Mouse (Mus musculus) adrenal gland, postnatal 25 days (tissue): ENCODE data around the gene Sema6d. TPM values are rescaled to one million over a fixed set of nuclear protein-coding genes. Genes with fewer than 3 reads are reported as not detected.

ENCODE experiments used
- DNase-seq: peaks from one replicate; pipeline ENCODE4 v3.0.0; 2021; ENCODE audit warnings: mixed read lengths
- total RNA-seq: library from RNA; stranded (reverse); gene quantifications from 2 replicates; pipeline ENCODE4 v1.2.3, GENCODE M21; 2021

Sema6d gene
- total RNA-seq, 1 experiment from 2014 or later = 10.9 TPM

GRCm38 (mm10) chr2:124403571-124403970 is 313.8 kb downstream of the Sema6d start:
- DNase-seq = no peak

DNA sequence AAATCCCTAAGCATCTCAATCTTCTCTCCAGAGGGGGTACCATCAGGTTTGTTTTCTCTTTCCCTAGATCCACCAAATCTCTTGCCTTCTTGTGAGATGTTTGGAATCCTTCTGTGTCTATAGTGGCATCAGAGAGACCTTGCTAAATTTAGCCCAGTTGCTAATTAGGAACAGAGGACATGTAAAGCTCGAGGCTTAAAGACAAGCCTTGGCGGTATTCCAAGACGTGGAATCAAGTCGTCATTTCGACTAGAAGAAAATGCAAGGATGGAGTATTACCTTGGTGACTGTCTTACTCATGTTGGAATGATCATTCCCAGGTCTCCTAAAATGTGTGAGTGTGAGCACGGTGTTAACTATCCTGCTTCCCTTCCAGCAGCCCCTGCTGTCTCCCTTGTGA is 314.2 kb downstream of the Sema6d start:
- DNase-seq = no peak

- no peak for DNase-seq
Measured at GRCm38 (mm10) chr2:124404631-124405562, 315.1 kb downstream of the Sema6d start.

- no peak for DNase-seq
Measured at GRCm38 (mm10) chr2:124408956-124409355, 319.2 kb downstream of the Sema6d start.

GRCm38 (mm10) chr2:124416730-124417129 is 327.0 kb downstream of the Sema6d start:
- DNase-seq = no peak

DNA sequence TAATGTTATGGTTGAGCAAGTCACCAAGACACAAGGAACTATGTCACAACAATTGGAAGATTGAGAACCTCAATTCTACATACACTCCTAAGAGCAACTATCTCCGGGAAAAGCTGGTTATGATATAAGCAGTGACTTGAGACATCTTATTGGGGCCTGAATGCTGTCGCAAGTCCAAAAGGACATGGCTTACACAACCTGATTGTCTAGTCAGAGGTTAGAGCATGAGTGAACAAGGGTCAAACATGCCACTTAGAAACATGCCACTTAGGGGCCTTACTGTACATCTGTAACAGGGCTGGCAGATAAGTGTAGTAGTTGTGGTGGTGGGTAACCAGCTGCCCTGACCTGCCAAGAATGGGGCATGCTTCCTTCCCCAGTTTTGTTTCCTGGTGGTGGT is 328.6 kb downstream of the Sema6d start:
- DNase-seq = no peak

GRCm38 (mm10) chr2:124420170-124420825 is 330.5 kb downstream of the Sema6d start:
- no peak for DNase-seq

DNA sequence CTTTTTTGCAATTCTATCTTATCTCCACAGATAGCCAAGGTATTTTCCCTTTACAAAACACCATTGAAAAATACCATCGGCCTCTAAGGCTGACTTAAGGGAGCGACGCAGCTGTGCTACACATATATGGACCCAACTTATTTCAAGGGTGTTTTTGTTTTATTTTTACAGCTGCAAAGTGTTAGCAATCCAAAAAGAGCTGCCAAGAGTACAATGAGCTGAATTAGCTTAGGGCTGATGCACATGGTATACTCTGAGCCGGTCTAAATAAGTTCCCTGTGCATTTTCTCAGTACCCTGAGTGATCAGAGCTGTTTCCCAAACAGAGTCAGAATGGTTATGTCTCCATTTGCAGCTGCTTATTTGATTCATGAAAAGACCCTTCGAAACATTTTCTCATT is 340.0 kb downstream of the Sema6d start:
- no peak for DNase-seq

DNA sequence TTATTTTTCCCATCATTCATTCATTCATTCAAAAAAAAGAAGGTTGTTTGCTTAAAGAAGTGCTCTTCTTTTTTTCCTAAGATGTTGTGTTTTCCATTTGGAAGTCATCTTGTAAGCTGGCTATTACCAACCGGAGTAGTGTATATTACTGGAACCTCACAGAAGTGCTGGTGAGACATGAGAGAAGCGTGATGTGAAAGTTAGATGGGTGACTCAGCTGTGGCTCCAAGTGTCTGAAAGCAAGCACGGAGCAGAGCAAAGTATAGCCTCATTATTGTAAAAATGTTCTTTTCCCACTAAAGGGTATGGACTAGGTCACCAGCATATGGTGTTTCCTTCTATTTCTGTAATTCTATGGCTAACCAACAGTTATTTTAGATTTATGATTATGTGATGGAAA is 340.9 kb downstream of the Sema6d start:
- DNase-seq = no peak

GRCm38 (mm10) chr2:124435382-124436002 is 345.7 kb downstream of the Sema6d start:
- DNase-seq = no peak

DNA sequence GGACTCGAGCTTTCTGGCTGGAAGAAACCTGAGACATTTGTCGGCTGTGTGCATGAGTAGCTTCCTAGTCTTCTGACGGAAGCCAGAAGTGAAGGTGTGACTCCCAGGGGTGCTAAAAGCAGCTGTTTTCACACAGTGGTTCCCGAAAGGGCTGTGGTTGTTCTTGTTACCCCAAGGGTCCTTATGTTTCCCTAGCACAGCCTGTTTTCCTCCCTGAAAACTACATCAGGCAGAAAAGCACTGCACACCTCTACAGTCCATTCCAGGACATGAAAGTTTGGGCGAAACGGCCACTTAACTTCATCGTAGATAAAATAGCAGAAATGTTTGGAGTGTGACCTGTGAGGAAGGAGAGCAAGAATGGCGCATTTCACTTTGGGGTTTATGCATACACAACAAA is 346.9 kb downstream of the Sema6d start:
- DNase-seq = no peak

DNA sequence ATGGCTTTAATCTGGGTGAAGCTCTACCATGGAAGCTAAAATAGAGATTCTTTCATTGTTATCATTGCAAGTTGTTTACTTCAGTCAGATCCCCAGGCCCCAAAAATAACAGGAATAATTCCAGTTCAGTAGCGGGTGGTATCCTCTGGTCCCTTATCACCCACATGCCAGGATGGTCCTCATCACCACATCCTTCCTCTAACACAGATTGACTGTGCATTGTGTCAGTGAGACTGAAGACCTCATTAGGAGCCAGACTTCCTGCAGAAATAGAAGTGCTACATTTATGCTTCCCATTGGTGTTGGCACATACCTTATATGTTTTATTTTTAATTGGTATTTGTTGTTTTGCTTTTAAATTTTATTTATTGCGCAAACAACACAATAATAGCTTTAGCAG is 354.4 kb downstream of the Sema6d start:
- DNase-seq = no peak

- DNase-seq = no peak
Measured at GRCm38 (mm10) chr2:124455881-124456280, 366.1 kb downstream of the Sema6d start.

GRCm38 (mm10) chr2:124456999-124457398 is 367.2 kb downstream of the Sema6d start:
- no peak for DNase-seq

DNA sequence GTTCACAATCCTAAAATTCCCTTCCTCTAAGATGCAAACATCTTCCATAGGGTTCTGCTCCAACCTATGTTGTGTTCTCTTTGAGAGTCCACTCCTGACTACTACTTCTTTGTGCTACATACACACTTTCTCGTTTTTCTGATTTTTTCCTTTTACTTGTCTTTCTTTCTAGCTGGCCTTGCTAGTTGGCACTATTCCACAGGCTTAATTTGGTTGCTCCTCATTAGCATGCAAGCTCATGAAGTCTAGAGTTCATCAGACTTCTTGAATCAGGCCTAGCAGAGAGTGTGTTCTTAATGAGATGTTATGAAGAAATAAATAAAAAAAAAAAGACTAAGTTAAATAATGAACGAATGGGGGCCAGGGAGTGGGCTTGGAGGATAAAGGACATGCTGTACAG is 368.3 kb downstream of the Sema6d start:
- DNase-seq = no peak

GRCm38 (mm10) chr2:124460956-124461355 is 371.2 kb downstream of the Sema6d start:
- DNase-seq = no peak

- no peak for DNase-seq
Measured at GRCm38 (mm10) chr2:124461378-124461851, 371.6 kb downstream of the Sema6d start.

- no peak for DNase-seq
Measured at GRCm38 (mm10) chr2:124465004-124465946, 375.5 kb downstream of the Sema6d start.

- no peak for DNase-seq
Measured at GRCm38 (mm10) chr2:124467429-124467828, 377.7 kb downstream of the Sema6d start.

- no peak for DNase-seq
Measured at GRCm38 (mm10) chr2:124470346-124471042, 380.7 kb downstream of the Sema6d start.
